Mouse (Mus musculus) cortical plate, adult 2 months (tissue): ENCODE results near the gene Eef1akmt3.
A peak's percentile ranks its signal among the peaks of the same experiment; 100 is the strongest.

ENCODE experiments used
- CTCF ChIP-seq: fragments of 200-500 bp; IDR thresholded peaks from 2 replicates; pipeline ENCODE4 v1.5.1; 2011; ENCODE audit warnings: mild to moderate bottlenecking, control low read depth, low read length; ENCODE audit not compliant: insufficient read depth; ENCODE audit errors: extremely low read depth
- POLR2A ChIP-seq: fragments of 200-500 bp; IDR thresholded peaks from 2 replicates; pipeline ENCODE4 v1.6.1; 2011; ENCODE audit warnings: mild to moderate bottlenecking, low read length, control low read depth; ENCODE audit not compliant: insufficient read depth; ENCODE audit errors: extremely low read depth

DNA sequence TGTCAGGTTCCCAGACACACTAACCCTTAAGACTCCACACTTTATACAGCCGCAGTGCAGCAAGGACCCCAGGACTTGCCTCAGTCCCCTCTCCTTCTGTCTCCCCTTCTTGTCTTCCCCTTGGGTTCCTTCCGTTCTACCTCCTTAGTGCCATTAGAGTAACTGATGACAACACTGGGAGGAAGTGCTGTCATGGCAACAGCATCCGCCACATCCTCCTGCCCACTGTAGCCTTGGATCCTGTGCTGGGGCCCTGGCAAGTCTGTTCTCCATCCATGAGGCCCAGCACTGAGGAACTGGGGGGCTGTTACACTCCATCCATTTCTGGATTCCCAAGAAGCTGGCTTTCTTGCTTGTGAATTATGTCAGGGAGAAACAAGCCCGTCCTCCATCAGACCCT lies 34.8 kb upstream of the Eef1akmt3 start:
- TF ChIP-seq CTCF, result no peak
- peak; percentile 44; the same call in 1 of the 2 replicates for TF ChIP-seq POLR2A
